Mouse (Mus musculus): ENCODE data around the gene Olfr297.

Olfr297 gene

GRCm38 (mm10) chr7:86519668-86520067, at the start of gene Olfr297:
Gene Olfr297, plus strand, starts transcription at chr7:86519968.
- in situ Hi-C loops (cut with MboI): no loop called here

DNA sequence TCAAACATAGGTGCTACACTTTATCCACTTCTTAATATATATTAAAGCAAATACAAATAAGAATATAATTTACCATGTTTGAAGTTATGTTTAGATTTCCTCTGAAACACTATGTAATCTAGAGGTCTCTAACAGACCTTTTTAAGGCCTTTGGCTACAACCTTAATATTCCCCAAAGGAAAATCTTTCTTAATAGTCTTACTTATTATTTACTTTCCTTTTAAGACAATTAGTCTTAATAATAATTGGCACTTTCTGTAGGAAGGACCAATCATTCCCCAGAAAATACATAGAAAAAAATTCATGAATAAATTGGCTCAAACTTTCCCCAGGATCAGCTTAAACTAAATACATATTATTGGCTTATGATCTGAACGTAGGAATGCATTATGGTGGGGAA, 27.4 kb upstream of the Olfr297 start, which contains the start of gene Olfr298:
Olfr298 (minus strand) TSS at position 101 of the 400 bp plus-strand sequence.
- in situ Hi-C loops (cut with MboI): no loop called here

All from mature B cell (primary cell).